Mouse (Mus musculus): ENCODE measurements around the gene Gm20388. TPM values are rescaled to one million over a fixed set of nuclear protein-coding genes. Genes with fewer than 3 reads are reported as not detected.
A peak's percentile ranks its signal among the peaks of the same experiment; 100 is the strongest.
"Not testable (repeated sequence)": the region's sequence is repeated elsewhere in the genome, so short reads cannot be mapped to it uniquely, and the experiment has no call there.

The Gm20388 gene
- polyA plus RNA-seq, 1 experiment from 2014 or later, result not detected

DNA sequence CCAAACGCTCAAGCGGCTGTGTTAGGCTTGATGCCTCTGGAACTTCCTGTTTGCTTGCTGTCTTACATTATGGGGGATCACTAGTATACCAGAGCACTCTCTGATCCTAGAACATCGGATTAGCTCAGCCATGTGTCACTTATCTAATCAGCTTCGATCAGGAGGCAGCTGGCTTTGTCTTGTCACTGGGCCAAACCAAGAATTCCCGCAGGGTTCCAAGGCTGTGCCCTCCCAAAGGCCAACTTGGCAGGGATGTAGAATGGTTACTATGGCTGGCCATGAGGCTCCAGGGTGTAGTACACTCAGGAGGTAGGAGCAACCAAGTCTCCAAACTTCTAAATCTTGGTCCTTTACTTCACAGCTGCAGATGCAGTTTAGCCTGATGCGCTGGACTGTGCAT, 2656.1 kb downstream of the Gm20388 start:
- Histone ChIP-seq H3K27me3 (no peaks in the 10 kb centered on the region), H3K36me3 (peaks cover 22% of the 10 kb centered on the region), H3K4me2 (peak overlapping the region; percentile 90), H3K27ac (peak overlapping the region; percentile 97), H3K9ac (peak overlapping the region; percentile 92), H3K4me1 (replicated peaks) (peaks cover 27% of the 10 kb centered on the region), H3K9me3 (replicated peaks) (no peaks in the 10 kb centered on the region), H3K4me3 (peak overlapping the region; percentile 91)
- no peak for ATAC-seq (replicated peaks; ENCODE audit: insufficient number of reproducible peaks, insufficient read depth, low FRiP score, low read depth)
- 24% methylated on average over 6 of the region's 6 CpGs for WGBS

DNA sequence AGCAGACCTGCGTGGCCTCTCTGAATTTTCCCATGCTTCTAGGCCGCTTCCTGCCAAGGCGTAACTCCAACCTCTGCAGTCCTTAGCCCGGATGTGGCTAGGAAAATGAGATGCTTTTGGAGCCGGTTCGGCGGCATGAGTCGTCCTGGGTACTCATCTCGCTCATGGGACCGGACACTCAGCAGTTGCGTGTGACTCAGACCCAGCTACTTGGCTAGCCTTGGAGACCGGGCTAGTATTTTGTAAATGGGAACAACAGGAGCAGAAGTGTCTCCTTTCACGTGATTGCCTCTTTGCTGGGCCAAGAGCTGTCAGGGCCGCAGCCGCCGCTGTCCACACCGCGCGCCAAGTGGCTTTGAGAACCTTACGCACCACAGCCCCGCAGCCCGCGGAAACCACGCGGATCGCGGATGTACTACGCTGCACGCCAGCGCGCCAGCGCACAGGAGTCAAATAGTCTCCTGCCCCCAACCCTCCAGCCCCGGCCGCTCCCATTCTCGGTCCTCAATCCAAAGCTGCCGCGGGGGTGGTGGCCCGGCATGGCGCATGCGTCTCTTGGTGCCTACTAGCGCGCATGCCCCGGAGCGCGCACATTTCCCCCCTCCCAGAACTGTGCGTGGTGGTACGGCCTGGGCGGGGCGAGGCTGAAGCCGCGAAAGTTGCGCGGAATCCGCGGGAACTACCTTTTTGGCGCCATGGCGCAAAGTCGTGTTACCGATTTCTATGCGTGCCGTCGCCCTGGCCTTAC, 2656.9 kb downstream of the Gm20388 start, which contains the start of gene Cdt1:
Gene Cdt1, plus strand, starts transcription at position 655 of the 748 bp plus-strand sequence.
- Histone ChIP-seq H3K4me1 (replicated peaks) (peaks cover 27% of the 10 kb centered on the region), H3K4me3 (peak within 1 kb of the TSS; percentile 91), H3K27ac (peak within 1 kb of the TSS; percentile 97), H3K4me2 (peak within 1 kb of the TSS; percentile 90), H3K27me3 (no peaks in the 10 kb centered on the region), H3K36me3 (peaks cover 30% of the 10 kb centered on the region), H3K9ac (peak within 1 kb of the TSS; percentile 92), H3K9me3 (replicated peaks) (no peaks in the 10 kb centered on the region)
- under 1% methylated on average over 62 of the region's 62 CpGs for WGBS
- ATAC-seq (replicated peaks; ENCODE audit: insufficient number of reproducible peaks, insufficient read depth, low FRiP score, low read depth), result peak; percentile 97

DNA sequence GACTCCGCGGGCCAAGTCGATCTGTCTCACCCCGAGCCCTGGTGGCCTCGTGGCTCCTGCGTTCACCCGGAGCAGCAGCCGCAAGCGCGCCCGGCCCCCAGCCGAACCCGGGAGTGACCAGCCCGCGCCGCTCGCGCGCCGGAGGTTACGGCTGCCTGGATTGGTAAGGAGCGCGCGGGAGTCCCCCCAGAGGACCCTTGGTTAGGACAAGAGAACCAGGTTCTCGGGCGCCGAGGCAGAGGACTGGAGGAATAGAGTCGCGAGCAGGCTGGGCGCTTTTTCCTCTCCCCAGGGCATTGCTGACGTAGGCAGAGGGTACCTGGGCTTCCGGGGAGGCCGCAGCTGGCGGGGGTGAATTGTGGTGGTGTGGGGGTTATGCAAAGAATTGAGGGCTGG, 2657.5 kb downstream of the Gm20388 start:
- ATAC-seq (replicated peaks; ENCODE audit: insufficient number of reproducible peaks, insufficient read depth, low FRiP score, low read depth), result peak; percentile 38
- peak overlapping the region; percentile 92 for H3K9ac ChIP-seq
- WGBS, result 0% methylated on average over 34 of the region's 34 CpGs
- peak overlapping the region; percentile 90 for H3K4me2 ChIP-seq
- no peaks in the 10 kb centered on the region for H3K27me3 ChIP-seq
- peaks cover 27% of the 10 kb centered on the region for H3K4me1 ChIP-seq (replicated peaks)
- H3K4me3 ChIP-seq, result peak overlapping the region; percentile 91
- H3K27ac ChIP-seq, result peak overlapping the region; percentile 97
- H3K36me3 ChIP-seq, result peaks cover 36% of the 10 kb centered on the region
- H3K9me3 ChIP-seq (replicated peaks), result no peaks in the 10 kb centered on the region

DNA sequence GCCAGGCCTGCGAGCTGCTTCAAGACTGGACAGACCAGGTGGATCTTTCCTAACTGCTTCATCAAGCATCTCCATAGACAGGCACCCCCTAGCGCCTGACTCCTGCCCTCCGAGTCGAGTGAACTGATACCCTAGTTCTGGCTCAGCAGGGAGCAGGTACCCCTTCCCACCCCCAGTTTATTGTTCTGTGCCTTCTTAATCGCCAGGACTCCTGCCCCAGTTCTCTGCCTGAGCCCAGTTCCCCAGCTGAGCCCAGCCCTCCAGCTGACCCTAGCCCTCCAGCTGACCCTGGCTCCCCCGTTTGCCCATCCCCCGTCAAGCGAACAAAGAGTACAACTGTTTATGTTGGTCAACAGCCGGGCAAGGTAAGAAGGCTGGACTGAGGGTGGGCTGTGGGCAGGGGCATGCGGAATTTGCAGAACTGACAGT, 2658.3 kb downstream of the Gm20388 start:
- peaks cover 27% of the 10 kb centered on the region for H3K4me1 ChIP-seq (replicated peaks)
- peaks cover 38% of the 10 kb centered on the region for H3K36me3 ChIP-seq
- peak overlapping the region; percentile 92 for H3K9ac ChIP-seq
- peak overlapping the region; percentile 91 for H3K4me3 ChIP-seq
- ATAC-seq (replicated peaks; ENCODE audit: insufficient number of reproducible peaks, insufficient read depth, low FRiP score, low read depth), result no peak
- no peaks in the 10 kb centered on the region for H3K9me3 ChIP-seq (replicated peaks)
- no peaks in the 10 kb centered on the region for H3K27me3 ChIP-seq
- 0 out of 2 replicates have a peak overlapping the region, but pooled peaks have one; percentile 10 for H3K27ac ChIP-seq
- peak overlapping the region; percentile 90 for H3K4me2 ChIP-seq
- WGBS, result 22% methylated on average over 10 of the region's 10 CpGs

DNA sequence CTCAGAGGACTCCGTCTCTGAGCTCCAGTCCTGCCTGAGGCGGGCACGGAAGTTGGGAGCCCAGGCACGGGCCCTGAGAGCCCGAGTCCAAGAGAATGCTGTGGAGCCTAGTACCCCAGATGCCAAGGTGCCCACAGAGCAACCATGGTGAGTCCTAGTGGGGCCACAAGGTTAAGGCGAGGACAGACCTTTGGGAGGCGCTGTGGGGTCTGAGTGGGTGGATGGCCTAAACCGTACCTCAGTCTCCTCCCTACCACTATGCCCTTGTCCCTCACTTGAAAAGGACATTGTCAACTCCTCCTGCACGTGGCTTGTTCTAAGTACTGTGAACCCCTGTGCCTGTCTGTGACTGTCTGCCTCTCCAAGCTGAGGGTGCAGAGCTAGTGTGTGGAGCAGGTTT, 2658.7 kb downstream of the Gm20388 start:
- ATAC-seq (replicated peaks; ENCODE audit: insufficient number of reproducible peaks, insufficient read depth, low FRiP score, low read depth), result no peak
- Histone ChIP-seq H3K4me3 (peak overlapping the region; percentile 91), H3K4me2 (peak overlapping the region; percentile 90), H3K4me1 (replicated peaks) (peaks cover 30% of the 10 kb centered on the region), H3K9me3 (replicated peaks) (no peaks in the 10 kb centered on the region), H3K9ac (peak overlapping the region; percentile 92), H3K36me3 (peaks cover 38% of the 10 kb centered on the region), H3K27me3 (no peaks in the 10 kb centered on the region), H3K27ac (0 out of 2 replicates have a peak overlapping the region, but pooled peaks have one; percentile 10)
- WGBS, result 59% methylated on average over 9 of the region's 9 CpGs

DNA sequence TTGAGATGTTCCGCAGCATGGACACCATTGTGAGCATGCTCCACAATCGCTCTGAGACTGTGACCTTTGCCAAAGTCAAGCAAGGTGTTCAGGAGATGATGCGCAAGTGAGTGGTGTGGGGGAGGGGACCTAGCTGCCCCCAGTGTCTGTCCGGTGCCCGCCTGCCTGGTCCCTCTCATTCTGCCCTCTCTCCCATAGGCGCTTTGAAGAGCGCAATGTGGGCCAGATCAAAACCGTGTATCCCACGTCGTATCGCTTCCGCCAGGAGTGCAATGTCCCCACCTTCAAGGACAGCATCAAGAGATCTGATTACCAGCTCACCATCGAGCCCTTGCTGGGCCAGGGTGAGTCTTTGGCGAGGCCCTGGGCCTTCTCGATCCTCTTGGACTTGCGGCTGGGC, 2659.4 kb downstream of the Gm20388 start:
- H3K27me3 ChIP-seq, result no peaks in the 10 kb centered on the region
- H3K36me3 ChIP-seq, result peaks cover 38% of the 10 kb centered on the region
- 94% methylated on average over 16 of the region's 16 CpGs for WGBS
- ATAC-seq (replicated peaks; ENCODE audit: insufficient number of reproducible peaks, insufficient read depth, low FRiP score, low read depth), result no peak
- peaks cover 36% of the 10 kb centered on the region for H3K4me1 ChIP-seq (replicated peaks)
- no peak overlapping the region for H3K9ac ChIP-seq
- no peak overlapping the region for H3K4me3 ChIP-seq
- no peak overlapping the region for H3K27ac ChIP-seq
- no peaks in the 10 kb centered on the region for H3K9me3 ChIP-seq (replicated peaks)
- no peak overlapping the region for H3K4me2 ChIP-seq

DNA sequence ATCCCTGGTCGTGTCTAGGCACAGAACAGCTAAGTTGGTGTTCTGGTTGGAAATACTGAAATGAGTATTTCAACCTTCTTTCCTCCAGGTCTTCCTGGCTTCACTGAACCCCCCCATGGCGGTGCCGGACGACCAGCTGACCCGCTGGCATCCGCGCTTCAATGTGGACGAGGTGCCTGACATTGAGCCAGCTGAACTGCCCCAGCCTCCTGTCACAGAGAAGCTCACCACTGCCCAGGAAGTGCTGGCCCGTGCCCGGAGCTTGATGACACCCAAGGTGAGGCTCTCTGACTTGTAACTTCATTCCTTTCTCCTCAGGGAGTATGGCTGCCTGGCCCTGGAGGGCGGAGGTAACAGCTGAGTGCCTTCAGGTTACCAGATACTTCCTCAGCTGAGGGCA, 2660.5 kb downstream of the Gm20388 start:
- Histone ChIP-seq H3K9me3 (replicated peaks) (no peaks in the 10 kb centered on the region), H3K4me1 (replicated peaks) (peaks cover 47% of the 10 kb centered on the region), H3K27ac (no peak overlapping the region), H3K4me2 (no peak overlapping the region), H3K9ac (no peak overlapping the region), H3K27me3 (no peaks in the 10 kb centered on the region), H3K36me3 (peaks cover 38% of the 10 kb centered on the region), H3K4me3 (no peak overlapping the region)
- 94% methylated on average over 11 of the region's 11 CpGs for WGBS
- ATAC-seq (replicated peaks; ENCODE audit: insufficient number of reproducible peaks, insufficient read depth, low FRiP score, low read depth), result no peak

DNA sequence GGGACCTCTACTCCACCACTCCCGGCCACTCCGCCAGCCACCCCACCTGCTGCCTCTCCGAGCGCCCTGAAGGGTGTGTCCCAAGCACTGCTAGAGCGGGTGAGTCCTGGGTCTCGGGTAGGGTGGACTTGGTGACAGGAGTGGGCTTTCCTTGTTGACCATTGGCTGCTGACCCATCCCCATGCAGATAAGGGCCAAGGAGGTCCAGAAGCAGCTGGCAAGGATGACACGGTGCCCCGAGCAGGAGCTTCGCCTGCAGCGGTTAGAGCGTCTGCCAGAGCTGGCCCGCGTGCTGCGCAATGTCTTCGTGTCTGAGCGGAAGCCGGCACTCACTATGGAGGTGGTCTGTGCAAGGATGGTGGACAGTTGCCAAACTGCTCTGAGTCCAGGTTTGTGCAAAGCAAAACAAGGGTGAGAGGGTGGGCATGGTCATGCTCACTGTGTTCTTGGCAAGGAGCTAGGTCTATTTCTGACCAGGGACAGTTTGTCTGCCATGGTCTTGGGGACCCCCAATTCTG, 2661.2 kb downstream of the Gm20388 start:
- Histone ChIP-seq H3K4me2 (no peak overlapping the region), H3K27me3 (no peaks in the 10 kb centered on the region), H3K27ac (no peak overlapping the region), H3K4me3 (no peak overlapping the region), H3K9ac (no peak overlapping the region), H3K36me3 (peaks cover 38% of the 10 kb centered on the region), H3K9me3 (replicated peaks) (no peaks in the 10 kb centered on the region), H3K4me1 (replicated peaks) (peaks cover 46% of the 10 kb centered on the region)
- WGBS, result 90% methylated on average over 17 of the region's 17 CpGs
- ATAC-seq (replicated peaks; ENCODE audit: insufficient number of reproducible peaks, insufficient read depth, low FRiP score, low read depth), result no peak

DNA sequence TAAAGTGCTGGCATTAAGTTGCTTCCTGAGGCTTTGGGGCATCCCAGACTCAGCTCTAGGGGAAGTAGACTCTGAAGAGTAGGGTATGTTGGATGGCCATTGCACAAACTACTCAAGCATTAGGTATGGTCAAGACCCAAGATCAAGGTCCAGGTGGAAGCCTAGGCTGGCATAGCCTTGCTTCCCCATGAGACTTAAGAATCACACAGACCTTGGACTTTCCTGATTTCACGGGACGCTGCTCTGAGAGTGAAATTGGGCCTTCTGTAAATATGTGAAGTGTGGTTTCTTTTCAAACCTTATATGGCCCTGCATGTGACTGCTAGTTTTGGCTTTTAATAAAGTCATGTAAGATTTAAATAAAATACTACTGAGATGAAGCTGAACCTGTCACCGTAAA, 2662.1 kb downstream of the Gm20388 start:
- H3K27me3 ChIP-seq, result no peaks in the 10 kb centered on the region
- no peaks in the 10 kb centered on the region for H3K9me3 ChIP-seq (replicated peaks)
- WGBS, result 84% methylated on average over 3 of the region's 3 CpGs
- no peak for ATAC-seq (replicated peaks; ENCODE audit: insufficient number of reproducible peaks, insufficient read depth, low FRiP score, low read depth)
- no peak overlapping the region for H3K4me2 ChIP-seq
- no peak overlapping the region for H3K27ac ChIP-seq
- H3K4me1 ChIP-seq (replicated peaks), result peaks cover 45% of the 10 kb centered on the region
- H3K4me3 ChIP-seq, result no peak overlapping the region
- no peak overlapping the region for H3K9ac ChIP-seq
- peaks cover 38% of the 10 kb centered on the region for H3K36me3 ChIP-seq

DNA sequence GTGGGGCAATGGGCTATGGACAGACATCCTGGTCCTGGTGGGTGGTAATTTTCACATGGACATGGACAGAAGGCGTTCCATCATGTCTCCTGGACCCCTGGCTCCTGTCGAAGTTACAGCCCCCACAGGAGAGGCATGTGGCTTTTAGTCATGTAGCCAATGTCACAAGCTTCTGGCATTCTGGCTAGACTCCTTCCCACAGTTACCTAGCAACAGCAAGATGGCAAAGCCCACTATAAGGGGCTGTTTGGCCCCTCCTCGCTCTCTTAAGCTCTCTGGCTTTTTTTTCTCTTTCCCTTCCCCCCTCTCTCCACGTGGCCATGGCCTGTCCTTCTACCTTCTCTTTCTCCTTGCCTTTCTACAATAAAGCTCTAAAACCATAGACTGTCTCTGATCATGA, 2662.5 kb downstream of the Gm20388 start:
- ATAC-seq (replicated peaks; ENCODE audit: insufficient number of reproducible peaks, insufficient read depth, low FRiP score, low read depth); H3K9ac ChIP-seq; H3K27me3 ChIP-seq; H3K4me3 ChIP-seq; H3K27ac ChIP-seq; H3K4me2 ChIP-seq; H3K9me3 ChIP-seq (replicated peaks): not testable (repeated sequence)
- peaks cover 45% of the 10 kb centered on the region for H3K4me1 ChIP-seq (replicated peaks)
- 54% methylated on average over 4 of the region's 4 CpGs for WGBS
- peaks cover 38% of the 10 kb centered on the region for H3K36me3 ChIP-seq

DNA sequence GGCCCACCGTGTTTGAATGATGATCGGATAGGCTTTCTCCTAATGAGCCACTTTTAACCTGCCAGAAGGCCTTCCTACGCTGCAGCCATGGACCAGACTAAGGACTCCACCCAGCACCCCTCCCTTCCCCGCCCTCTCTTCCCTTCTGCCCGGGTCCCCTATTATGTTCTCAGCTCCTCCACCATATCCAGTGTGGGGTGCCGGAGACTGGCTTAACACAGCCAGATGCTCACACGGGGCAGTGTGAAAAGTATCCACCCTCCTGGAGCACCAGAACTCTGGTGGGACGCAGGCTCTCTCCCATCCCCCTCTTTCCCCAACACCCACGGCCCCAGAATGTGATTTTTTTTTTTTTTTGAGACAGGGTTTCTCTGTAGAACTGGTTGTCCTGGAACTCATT, 2662.9 kb downstream of the Gm20388 start:
- no peaks in the 10 kb centered on the region for H3K9me3 ChIP-seq (replicated peaks)
- H3K9ac ChIP-seq, result no peak overlapping the region
- no peak for ATAC-seq (replicated peaks; ENCODE audit: insufficient number of reproducible peaks, insufficient read depth, low FRiP score, low read depth)
- no peak overlapping the region for H3K4me3 ChIP-seq
- H3K27me3 ChIP-seq, result no peaks in the 10 kb centered on the region
- H3K27ac ChIP-seq, result no peak overlapping the region
- H3K36me3 ChIP-seq, result peaks cover 38% of the 10 kb centered on the region
- H3K4me1 ChIP-seq (replicated peaks), result peaks cover 45% of the 10 kb centered on the region
- 68% methylated on average over 9 of the region's 9 CpGs for WGBS
- H3K4me2 ChIP-seq, result no peak overlapping the region

DNA sequence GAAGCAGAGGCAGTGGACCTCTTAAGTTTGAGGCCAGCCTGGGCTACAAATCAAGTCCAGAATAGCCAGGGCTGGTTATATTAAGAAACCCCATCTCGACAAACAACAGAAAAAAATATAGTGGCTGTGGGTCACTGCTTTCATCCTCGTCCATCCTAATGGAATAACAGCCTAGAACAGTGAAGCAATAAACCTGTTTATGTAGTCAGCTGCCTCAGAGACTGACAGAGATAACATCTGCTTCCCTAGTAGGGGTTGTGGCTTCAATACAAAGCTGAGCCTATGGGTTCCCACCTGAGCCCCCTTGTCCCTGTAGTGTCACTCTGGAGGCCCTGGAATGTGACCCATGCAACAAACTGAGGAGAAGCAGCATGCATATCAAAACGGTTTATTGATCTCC, 2663.6 kb downstream of the Gm20388 start:
- Histone ChIP-seq H3K36me3 (peaks cover 38% of the 10 kb centered on the region), H3K27ac (peak overlapping the region; percentile 24), H3K9ac (no peak overlapping the region)

More for the DNA sequence above, 2663.6 kb downstream of the Gm20388 start:
- no peak overlapping the region for H3K4me3 ChIP-seq
- ATAC-seq (replicated peaks; ENCODE audit: insufficient number of reproducible peaks, insufficient read depth, low FRiP score, low read depth), result no peak
- no peaks in the 10 kb centered on the region for H3K9me3 ChIP-seq (replicated peaks)
- no peaks in the 10 kb centered on the region for H3K27me3 ChIP-seq
- no peak overlapping the region for H3K4me2 ChIP-seq
- peaks cover 44% of the 10 kb centered on the region for H3K4me1 ChIP-seq (replicated peaks)
- WGBS, result 42% methylated on average over 3 of the region's 3 CpGs
